9 mouse cellular contexts compared by ENCODE assay signal in genomic region chr9:100520012-100520411, GRCm38 (mm10). TPM values are rescaled to one million over a fixed set of nuclear protein-coding genes. Genes with fewer than 3 reads are reported as not detected.
DNase-seq lines count a peak whose midpoint lies in the region; ATAC-seq and TF ChIP-seq lines count a peak whose summit lies in the region.
"Had no signal": no experiment of that assay in that cellular context is flagged by ENCODE, and none has a peak within 500 bp of the region (broad histone marks: within the 10 kb centered on the region; RNA-seq: fewer than 3 reads in every experiment).

No protein-coding gene starts in this region.

- DNase-seq in cerebellum, adult 2 months = peak in 1 of 2 experiments; percentile 38
- DNase-seq in kidney, postnatal 0 days (ENCODE audit: low spot score) = no peak
- DNase-seq in B cell, adult 2 months = peak; percentile 25 to 26
- DNase-seq in lung, postnatal 10 days = peak; percentile 11
- no peak for DNase-seq in MN1 (ENCODE audit: low spot score)
- no peak for DNase-seq in gastrocnemius, postnatal 36 days

- no peak for ATAC-seq in cerebellum, adult (ENCODE audit: insufficient number of reproducible peaks, low FRiP score, low TSS enrichment)
- no peak for ATAC-seq in kidney, postnatal 0 days (replicated peaks; ENCODE audit: low FRiP score, low read depth)
- ATAC-seq in kidney, embryonic 15.5 days (replicated peaks; ENCODE audit: low FRiP score) = no peak
- ATAC-seq: midbrain, embryonic 16.5 days had no signal

- H3K4me3 ChIP-seq in cerebellum, adult 2 months (replicated peaks; ENCODE audit: insufficient read depth, low read depth, low read length) = no peak overlapping the region
- no peak overlapping the region for H3K4me3 ChIP-seq in kidney, postnatal 0 days (replicated peaks; ENCODE audit: low read depth, low read length)
- H3K4me3 ChIP-seq in kidney, embryonic 15.5 days (replicated peaks) = no peak overlapping the region

- no peaks in the 10 kb centered on the region for H3K36me3 ChIP-seq in kidney, postnatal 0 days (ENCODE audit: insufficient read depth, low read length)
- no peaks in the 10 kb centered on the region for H3K36me3 ChIP-seq in kidney, embryonic 15.5 days

- no peak overlapping the region for H3K27ac ChIP-seq in cerebellum, adult 2 months (ENCODE audit: insufficient read depth, low read length)
- H3K27ac ChIP-seq in kidney, postnatal 0 days = no peak overlapping the region
- no peak overlapping the region for H3K27ac ChIP-seq in kidney, embryonic 15.5 days

- WGBS in cerebellum, adult 2 months = 96% methylated on average over 3 of the region's 3 CpGs
- WGBS in kidney, postnatal 0 days = 92% methylated on average over 3 of the region's 3 CpGs
- over 99% methylated on average over 3 of the region's 3 CpGs for WGBS in kidney, embryonic 15.5 days

- intact Hi-C loops in gastrocnemius, postnatal 36 days (cut with DNase I) = loop anchor here (2.0 to 5.0 kb wide), 2 partner anchors 123 to 397 kb away; no protein-coding TSS in a partner anchor

- no peaks in the 10 kb centered on the region for H3K27me3 ChIP-seq in cerebellum, adult 2 months (ENCODE audit: control insufficient read depth, insufficient read depth, low read length)
- H3K27me3 ChIP-seq in kidney, postnatal 0 days (ENCODE audit: insufficient read depth, low read length) = no peaks in the 10 kb centered on the region
- H3K27me3 ChIP-seq in kidney, embryonic 15.5 days = no peaks in the 10 kb centered on the region

- peak; percentile 44 for TF ChIP-seq CTCF in cerebellum, adult 2 months (IDR thresholded peaks at IDR 0.05; ENCODE audit: borderline replicate concordance, insufficient read depth, low read depth, low read length)
- TF ChIP-seq CTCF in kidney, postnatal 0 days (IDR thresholded peaks at IDR 0.05; ENCODE audit: low read depth) = peak; percentile 51

- no peaks in the 10 kb centered on the region for H3K4me1 ChIP-seq in cerebellum, adult 2 months (ENCODE audit: control insufficient read depth, insufficient read depth, low read length)
- no peaks in the 10 kb centered on the region for H3K4me1 ChIP-seq in kidney, postnatal 0 days (replicated peaks; ENCODE audit: insufficient read depth, low read length)
- H3K4me1 ChIP-seq in kidney, embryonic 15.5 days = 0 out of 2 replicates have a peak, but pooled peaks cover 7% of the 10 kb centered on the region

- H3K9me3 ChIP-seq in kidney, postnatal 0 days (replicated peaks; ENCODE audit: low read length) = no peaks in the 10 kb centered on the region
- H3K9me3 ChIP-seq in kidney, embryonic 15.5 days (replicated peaks) = no peaks in the 10 kb centered on the region

- no peak for TF ChIP-seq POLR2A in cerebellum, adult 2 months (IDR thresholded peaks at IDR 0.05; ENCODE audit: borderline replicate concordance, insufficient read depth, low read length)

- no peak overlapping the region for H3K4me2 ChIP-seq in kidney, postnatal 0 days (ENCODE audit: low read length)
- no peak overlapping the region for H3K4me2 ChIP-seq in kidney, embryonic 15.5 days

- H3K9ac ChIP-seq in kidney, postnatal 0 days (ENCODE audit: low read depth, low read length) = no peak overlapping the region
- no peak overlapping the region for H3K9ac ChIP-seq in kidney, embryonic 15.5 days

RNA-seq across cellular contexts. Expression of gene Nck1, which starts 25.9 kb away (rescaled TPM):
- 50.8 and 53.3 TPM in 2 replicates for polyA plus RNA-seq in cerebellum, adult 2 months (2012; rRNA removed)
- polyA plus RNA-seq in kidney, postnatal 0 days (2015; fragmentation: Nextera tagmentation; extraction: Ambion mirVana) = 70.3 and 75.8 TPM in 2 replicates
- polyA plus RNA-seq in kidney, embryonic 15.5 days (2015; fragmentation: Nextera tagmentation; extraction: Ambion mirVana) = 71.5 and 76.8 TPM in 2 replicates
- 10 to 100 TPM; 26.3 to 27.3 TPM for total RNA-seq in gastrocnemius, postnatal 36 days (2021)

RNA-seq across cellular contexts. Expression of gene Il20rb, which starts 33.4 kb away (rescaled TPM):
- 76.5 and 79.5 TPM in 2 replicates for polyA plus RNA-seq in cerebellum, adult 2 months (2012; rRNA removed)
- polyA plus RNA-seq in kidney, postnatal 0 days (2015; fragmentation: Nextera tagmentation; extraction: Ambion mirVana) = 1.4 and 1.7 TPM in 2 replicates
- 1.2 and 1.5 TPM in 2 replicates for polyA plus RNA-seq in kidney, embryonic 15.5 days (2015; fragmentation: Nextera tagmentation; extraction: Ambion mirVana)
- total RNA-seq in gastrocnemius, postnatal 36 days (2021) = 1 to 10 TPM; 1.5 TPM

RNA-seq across cellular contexts. Expression of gene Slc35g2, which starts 50.9 kb away (rescaled TPM):
- 39.1 and 40.2 TPM in 2 replicates for polyA plus RNA-seq in cerebellum, adult 2 months (2012; rRNA removed)
- polyA plus RNA-seq in kidney, postnatal 0 days (2015; fragmentation: Nextera tagmentation; extraction: Ambion mirVana) = 5.9 and 6.9 TPM in 2 replicates
- polyA plus RNA-seq in kidney, embryonic 15.5 days (2015; fragmentation: Nextera tagmentation; extraction: Ambion mirVana) = 4.5 and 5.6 TPM in 2 replicates
- under 1 TPM; 0.27 to 0.64 TPM for total RNA-seq in gastrocnemius, postnatal 36 days (2021)

Comparison
In these comparisons a context has a peak if more than half of its experiments do, and no peak if none do; other contexts are left out.
1. DNase-seq: peak in B cell, adult 2 months (2 of 2) and lung, postnatal 10 days (single experiment); none in kidney, postnatal 0 days (single experiment), MN1 (single experiment) and gastrocnemius, postnatal 36 days (0 of 2).
2. RNA of gene Il20rb, which starts 33.4 kb away (polyA plus RNA-seq): 76.5 to 79.5 TPM in cerebellum, adult 2 months; 1.4 to 1.7 TPM in kidney, postnatal 0 days and 1.2 to 1.5 TPM in kidney, embryonic 15.5 days; every median in the first group is over 10 times any median in the second.